Mouse (Mus musculus) monocyte, adult 2 months (primary cell): ENCODE data around the gene Zmat5.
A peak's percentile ranks its signal among the peaks of the same experiment; 100 is the strongest.

Experiments used
- DNase-seq, 2 experiments: peaks; one replicate each; pipeline ENCODE4 v3.0.0; 2022; ENCODE audit warnings: low spot score in 2 of 2, low read depth in 1 of 2

Zmat5 gene

DNA sequence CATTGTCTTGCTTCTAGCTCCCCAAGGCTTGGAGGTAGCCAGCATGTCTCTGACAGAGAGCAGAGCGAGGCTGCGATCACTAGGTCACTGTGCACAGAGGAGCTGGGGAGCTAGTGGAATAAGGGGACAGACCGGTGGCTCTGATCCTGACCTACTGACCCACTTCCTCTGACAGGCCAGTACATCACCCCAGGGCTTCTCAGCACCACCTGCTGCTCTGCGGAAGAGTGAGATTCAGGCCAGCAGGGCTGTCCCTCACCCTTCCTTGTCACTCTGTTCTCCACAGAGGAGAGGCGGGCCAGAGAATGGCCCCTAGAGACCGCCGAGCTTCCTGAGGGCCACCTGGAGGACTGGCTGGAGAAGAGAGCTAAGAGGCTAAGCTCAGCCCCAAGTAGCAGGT, 27.3 kb downstream of the Zmat5 start:
- DNase-seq, result no peak

DNA sequence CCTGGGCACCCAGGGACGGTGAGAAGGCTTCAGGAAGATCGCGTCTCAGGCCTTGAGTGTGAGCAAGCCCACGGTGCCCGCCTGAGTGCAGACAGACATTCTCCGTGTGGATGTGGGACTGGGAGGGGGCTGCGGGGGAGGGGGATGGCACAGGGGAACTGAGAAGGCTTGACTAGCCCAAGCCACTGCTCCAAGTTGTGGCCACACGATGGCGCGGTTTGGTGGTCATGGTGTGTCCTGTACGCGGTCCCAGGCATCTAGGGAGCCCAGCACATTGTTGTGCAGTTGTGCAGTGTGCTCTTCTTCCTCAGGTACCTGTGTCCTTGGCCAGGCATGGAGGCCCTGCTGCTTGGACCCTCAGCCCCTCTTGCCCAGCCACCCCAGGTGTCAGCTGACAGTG, 29.7 kb downstream of the Zmat5 start:
- DNase-seq, result no peak

DNA sequence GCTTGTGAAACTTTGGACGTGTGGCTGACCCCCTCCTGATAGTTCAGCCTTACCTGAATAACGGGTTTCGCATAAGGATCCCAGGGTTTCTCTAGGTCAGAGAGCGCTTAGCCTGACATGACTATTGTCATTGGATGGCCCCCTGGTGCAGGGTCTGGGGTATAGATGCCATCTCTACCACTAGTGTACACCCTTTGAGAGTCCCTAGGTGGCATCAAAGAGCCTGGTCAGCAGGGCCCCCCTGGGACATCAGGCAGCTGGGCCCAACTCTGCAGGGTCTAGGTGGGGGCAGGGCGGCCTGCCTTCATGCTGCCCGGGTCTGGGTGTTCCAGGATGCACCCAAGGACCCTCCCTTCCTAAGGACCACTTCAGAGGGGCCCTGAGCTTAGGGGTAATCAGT, 31.9 kb downstream of the Zmat5 start:
- no peak for DNase-seq

DNA sequence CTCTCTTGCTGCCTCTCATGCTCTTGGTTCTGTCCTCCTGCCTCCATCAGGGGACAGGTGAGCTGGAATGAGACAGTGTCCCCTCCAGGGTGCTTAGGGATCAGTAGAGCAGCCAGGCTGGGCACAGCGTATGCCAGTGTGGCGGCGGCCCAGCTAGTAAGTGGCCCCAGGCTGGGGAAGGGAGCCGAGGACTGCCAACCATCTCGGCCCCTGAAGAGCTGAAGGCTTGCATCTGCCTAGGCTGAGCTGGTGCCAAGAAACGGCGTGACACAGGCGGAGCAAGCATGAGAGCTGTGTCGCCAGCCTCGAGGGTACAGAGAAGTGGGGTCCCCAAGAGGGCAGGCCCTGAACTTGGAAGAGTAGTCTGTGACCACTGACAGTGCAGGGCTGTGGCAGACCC, 33.2 kb downstream of the Zmat5 start:
- DNase-seq, result no peak

DNA sequence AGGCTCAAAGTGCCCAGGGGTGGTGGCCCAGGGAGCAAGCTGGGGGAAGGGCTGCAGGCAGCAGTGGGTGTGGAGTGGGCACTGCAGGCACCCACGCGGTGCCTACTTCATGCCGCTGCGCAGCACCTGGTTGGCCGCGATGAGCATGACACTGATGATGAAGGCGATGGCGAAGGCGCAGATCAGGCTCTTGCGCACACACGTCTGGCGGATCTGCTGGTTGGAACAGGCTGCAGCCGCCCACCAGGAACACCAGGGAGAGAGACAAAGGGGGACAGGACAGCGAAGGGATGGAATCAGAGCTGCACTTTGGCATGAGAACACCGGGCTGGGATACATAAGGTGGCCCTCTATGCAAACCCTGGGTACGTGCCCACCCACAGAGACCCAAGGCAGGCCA, 34.2 kb downstream of the Zmat5 start:
- DNase-seq, result no peak

DNA sequence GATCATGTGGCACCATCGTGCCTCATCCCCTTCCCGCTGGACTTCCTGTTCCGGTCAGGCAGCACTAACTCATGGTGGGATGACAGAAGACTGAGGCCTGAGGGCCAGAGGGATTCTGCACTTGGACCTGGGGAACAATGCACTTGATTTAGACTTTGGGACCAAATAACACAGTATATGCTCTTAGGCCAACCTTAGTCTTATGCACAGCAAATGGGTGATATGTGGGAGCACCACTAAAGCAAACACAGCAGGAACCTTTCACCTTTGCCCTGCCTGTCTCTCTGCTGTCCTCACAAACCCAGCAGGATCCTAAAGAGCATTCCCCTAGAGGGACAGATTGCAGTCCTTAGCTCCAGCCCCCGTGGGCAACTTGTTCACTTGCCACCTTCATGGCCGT, 36.3 kb downstream of the Zmat5 start:
- DNase-seq, result no peak

DNA sequence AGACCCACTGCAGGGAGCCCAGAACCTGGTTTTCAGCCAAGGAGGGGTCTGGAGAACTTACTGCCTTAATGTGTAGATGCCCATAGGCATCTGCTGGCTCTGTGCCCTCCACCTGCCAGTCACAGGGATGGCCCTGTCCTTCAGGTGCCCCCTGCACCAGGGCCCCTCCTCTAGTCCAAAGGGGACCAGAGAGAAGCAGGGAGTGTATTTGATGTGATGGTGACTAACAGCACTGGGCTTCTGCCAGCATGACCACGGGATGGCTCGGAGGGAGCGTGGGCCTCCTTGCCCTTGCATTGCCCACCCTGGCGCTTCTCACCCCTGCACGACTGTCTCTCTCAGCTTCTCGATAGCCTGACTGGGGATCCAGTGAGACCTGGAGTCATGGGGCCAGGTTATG, 40.2 kb downstream of the Zmat5 start:
- no peak for DNase-seq

DNA sequence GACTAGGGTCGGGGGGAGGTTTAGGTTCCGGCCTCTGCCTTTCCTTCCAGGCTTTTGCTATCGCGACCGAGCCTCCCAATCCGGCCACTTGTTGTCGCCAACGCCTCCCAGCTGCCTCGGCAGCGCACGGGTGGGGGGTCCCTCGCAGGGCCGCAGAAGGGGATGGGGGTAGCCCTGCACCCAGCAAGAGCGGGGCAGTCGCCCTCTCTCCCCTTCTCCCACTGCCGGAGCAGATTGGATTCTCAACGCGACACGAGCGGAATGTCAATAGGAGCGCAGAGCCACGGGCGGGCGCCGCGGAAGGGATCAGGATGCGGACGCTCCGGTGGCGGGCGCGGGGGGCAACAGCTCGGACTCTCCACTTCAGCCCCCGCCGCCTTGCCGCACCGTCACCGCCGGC, 41.5 kb downstream of the Zmat5 start:
- DNase-seq, result no peak

DNA sequence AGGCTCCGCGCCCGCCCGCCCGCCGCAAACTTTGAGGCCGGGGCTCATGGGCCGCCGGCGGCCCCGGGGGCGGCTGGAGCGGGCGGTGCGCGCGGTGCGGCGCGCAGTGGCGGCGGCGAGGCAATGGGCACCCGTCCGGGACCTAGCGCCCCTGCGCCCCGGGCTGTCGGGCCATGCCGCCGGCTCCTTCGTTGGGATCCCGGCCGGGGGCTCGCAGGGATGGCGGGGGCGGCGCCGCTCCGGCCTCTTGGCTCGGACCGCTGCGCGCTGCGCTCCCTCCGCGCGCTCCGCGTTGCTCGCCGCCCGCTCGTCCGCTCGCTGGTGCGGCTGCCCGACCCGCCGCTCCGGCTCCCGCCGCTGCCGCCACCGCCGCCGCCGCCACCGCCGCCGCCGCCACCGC, 42.3 kb downstream of the Zmat5 start, which contains the start of gene Cabp7:
Cabp7 (minus strand) TSS at position 46 of the 400 bp plus-strand sequence.
- DNase-seq, result no peak

DNA sequence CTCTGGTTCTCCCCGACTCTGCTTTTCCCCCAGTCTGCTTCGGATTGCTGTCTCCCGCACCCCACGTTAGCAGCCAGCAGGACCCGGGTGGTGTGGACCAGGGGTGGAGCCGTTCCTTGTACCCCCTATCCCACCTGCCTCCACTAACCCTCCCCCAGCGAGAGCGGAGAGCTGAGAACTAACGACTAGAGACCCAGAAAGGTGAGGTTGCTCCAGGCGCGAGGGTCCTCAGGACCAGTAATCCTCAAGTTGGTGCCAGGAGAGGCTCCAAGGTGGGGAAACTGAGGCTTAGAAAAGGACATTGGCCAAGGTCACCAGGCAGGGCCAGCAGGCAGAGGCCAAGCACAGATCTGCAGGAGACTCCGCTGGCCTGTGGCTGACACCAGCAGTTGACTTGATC, 42.8 kb downstream of the Zmat5 start:
- DNase-seq, result no peak

DNA sequence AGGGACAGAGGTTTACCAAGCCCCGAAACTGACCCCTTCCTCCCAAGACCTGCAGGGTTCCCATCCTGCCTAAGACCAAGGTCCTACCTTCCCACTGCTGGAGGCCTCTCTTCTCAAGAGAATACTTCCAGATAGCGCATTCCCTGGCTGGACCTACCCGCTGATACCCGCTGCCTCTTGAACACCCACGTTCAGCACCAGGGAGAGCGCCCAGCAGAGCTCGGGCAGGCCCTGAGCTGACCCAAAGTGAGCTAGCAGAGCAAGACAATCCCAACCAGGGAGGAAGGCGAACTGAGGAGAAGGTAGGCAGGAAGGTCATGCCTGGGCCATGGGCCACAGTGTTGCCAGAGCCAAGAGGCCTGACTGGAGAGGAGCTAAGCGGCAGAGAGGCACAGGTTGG, 45.8 kb downstream of the Zmat5 start:
- DNase-seq, result no peak

DNA sequence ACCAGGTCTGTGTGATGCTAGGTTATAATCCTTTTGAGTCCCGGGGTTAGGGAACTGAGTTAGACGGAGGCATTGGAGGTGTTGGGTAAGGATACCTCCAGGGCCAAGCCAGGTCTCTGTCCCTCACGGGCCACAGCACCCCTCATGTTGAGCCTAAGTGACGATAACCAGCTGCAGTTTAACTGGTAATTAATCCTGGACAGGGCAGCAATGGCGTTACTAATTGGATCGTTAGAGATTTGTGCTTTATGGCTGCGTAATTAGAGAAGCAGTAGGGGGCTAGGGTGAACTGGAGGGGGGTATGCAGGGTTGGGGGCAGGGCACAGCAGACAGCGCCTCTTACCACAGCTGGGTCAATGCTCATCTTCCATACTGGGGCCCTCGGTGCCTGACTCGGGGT, 48.4 kb downstream of the Zmat5 start:
- DNase-seq, result no peak

DNA sequence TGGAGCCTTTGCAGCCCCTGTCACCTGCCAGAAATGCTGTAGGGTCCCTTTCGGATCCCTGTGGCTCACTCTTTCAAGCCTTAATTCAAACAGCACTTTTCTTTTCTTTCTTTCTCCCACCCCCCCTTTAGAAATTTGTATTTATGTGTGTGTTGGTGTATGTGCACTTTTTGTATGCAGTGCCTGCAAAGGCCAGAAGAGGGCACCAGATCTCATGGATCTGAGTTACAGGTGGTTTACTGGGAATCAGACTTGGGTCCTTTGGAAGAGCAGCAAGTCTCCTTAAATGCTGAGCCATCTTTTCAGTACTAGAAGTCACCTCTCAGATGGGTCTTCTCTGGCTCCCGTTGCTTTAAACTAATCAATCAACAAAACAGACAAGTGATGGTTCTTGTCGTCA, 49.6 kb downstream of the Zmat5 start:
- no peak for DNase-seq

DNA sequence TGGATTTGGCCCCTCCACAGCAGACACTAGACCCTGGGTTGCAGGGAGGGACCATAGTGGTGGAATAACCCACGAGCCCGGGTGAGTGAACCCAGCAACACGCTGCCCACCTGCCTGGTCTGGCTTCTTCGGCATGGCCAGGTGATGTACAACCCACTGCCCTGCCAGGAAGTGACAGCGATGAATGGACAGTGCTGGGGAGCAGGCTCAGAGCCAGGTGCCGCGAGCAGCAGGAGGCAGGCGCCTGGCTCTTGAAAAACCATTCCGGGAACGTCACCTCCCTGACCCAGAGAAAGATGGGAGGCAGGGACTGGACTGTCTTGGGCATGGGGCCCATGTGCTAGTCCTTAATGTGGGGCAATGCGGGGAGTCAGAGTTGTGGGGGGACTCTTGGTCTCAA, 50.4 kb downstream of the Zmat5 start:
- no peak for DNase-seq

DNA sequence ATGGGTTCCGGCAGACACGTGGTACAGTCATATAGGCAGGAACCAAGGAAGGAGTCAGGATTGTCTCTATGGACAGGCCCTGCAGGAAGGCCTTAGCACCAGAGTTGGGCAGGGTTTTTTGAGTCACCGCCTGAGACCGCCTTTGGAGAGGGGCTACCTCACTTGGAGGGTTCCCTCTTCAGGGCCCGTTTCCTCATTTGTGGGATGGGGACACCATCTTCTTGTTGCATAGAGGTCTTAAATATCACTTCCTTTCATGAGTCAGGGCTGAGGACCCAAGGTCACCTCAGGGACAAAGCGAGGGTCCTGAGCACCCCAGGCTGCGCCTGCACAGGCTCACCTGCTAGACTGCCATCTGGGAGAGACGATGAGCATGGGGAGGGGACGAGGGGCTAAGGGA, 52.0 kb downstream of the Zmat5 start:
- peak; percentile 6 to 39 for DNase-seq

DNA sequence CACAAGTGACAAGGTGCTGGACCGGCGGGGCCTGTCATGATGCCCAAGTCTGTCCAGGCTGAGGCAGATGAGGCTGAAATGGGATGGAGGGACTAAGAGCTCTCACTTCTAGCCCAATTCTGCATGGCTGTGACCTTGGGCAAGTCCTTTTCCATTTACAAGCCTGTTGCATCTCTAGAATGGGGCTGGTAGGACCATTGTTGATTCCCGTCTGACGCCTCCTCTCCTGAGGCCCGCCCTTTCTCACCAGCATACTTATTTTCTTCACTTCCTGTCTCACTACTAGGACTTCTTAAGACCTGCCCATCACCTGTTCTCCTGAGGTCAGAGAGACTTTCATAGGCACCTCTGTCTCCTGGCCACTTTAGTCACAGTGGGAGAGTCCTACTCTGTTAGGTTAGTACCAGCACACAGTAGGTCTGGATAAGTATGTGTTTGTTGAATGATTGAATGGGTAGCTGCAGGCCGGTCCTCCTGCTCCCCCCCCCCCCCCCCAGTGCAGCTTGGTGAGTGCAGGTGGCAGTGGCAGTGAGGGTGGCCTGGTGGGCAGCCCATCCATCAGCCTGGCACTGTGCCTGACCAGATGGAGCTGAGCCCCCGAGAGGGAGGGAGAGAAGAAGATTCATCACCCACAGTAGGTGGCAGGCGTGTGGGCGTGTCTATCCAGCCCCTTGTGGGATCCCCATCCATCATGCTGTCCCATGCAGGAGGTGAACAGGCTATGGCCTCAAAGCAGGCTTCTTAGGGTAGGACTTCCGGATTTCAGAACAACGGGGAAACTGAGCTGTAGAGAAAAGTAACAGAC, 52.7 kb downstream of the Zmat5 start:
- no peak for DNase-seq

DNA sequence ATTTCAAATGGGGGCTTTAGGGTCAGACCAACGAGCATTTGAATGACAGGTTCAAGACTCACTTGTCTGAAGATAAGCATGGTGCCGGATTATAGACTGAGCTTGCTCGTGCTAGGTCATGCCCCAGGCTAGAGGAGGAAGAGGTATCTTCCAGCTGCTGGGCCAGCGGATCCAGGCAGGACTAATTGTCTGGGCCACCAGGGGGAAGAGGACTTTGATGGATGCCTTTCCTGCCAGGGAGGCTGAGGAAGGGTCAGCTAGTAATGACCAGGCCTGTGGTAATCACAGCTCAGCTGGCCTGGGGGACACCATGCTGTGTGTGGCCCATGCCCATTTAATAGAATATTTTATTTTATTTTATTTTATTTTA, 53.3 kb downstream of the Zmat5 start:
- no peak for DNase-seq

DNA sequence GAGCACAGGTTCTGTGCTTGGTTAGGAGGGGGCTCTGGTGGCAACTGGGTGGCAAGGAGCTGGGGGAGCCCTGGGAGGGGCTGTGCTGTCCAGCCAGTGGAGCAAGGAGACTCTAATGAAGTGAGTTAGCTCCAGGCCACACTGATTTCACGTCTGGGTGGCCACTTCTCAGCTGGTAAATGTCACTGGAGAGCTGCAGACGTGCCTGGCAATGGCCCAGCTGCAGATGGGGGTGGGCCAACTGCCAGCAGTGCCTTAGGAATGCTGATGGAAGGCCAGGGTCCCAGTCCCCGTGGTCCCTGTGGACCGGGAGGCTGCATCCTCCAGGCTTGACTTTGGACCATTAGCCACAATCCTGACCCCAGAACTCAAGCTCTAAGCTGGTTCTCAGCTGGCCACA, 56.0 kb downstream of the Zmat5 start:
- DNase-seq, result no peak

DNA sequence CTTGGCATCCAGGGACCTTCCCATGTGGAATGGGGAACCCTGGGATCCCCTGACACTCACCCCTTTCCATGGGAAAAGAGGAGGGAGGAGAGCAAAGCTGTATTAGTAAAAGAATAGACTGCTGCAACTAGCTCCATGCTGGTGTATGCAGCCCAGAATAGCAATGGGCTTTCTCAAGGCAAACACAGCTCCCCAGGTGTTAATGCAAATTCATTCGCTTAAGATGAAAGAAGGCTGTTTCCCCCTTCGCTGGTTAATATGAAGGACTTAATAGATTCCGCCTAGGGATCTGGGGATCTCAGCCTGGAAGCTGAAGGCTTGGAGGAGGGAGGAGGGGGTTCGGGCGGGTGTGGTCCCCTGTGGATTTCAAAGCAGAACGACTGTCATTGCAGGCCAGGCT, 57.5 kb downstream of the Zmat5 start:
- DNase-seq, result no peak

DNA sequence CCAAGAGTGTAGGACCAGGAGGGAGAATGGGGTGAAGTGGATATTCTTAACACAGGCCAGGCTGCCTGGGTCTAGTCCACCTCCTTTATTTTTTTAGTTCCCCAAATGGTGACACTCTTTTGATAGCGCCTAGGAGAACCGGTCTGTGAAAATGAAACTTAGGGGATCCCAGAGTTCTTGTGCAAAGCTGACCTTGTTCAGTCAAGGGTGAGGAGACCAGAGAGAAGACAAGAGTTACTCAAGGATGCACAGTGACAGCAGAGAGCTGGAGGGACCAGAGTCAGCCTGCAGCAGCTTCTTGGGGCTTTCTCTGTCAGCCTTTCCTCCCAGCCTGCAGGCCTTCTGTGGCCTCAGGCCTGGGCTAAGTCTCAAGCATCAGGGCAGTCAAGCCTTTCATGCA, 58.0 kb downstream of the Zmat5 start:
- DNase-seq, result no peak

DNA sequence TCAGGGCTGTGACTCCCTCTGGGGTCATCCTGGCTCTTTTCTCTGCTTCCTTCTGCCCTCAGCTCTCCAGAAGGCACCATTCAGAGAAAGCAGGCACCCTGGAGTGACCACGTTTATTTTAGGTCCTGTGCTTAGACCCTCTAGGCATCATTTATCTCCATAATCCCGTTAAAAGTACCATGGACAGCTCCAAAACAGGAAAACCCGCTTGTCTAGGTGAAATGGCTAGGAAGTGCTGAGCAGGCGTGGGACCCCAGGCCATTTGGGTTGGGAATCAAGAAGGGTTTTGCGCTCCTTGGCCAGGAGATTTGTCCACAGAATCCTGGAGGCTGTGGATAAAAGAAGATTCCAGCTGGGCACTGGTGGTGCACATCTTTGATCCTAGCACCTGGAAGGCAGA, 59.2 kb downstream of the Zmat5 start:
- DNase-seq, result no peak

DNA sequence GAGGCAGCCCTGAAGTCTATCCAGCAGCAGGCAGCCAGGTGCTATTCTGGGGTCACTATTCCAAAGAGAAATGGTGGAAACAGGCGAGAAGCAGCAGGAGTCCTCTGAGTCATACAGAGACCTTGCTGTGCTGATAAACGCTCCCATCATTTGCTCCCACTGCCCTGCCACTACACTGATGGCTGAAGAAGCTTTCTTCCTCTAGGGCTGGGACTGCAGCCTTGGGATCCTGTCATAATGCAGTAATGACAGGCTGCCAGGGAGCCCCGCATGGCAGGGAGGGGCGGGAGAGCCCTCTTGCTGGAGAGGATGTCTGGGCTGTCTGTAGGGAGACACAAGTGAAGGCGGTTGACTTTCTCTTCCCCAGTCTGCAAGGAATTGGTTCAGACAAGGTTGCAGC, 60.0 kb downstream of the Zmat5 start:
- no peak for DNase-seq

DNA sequence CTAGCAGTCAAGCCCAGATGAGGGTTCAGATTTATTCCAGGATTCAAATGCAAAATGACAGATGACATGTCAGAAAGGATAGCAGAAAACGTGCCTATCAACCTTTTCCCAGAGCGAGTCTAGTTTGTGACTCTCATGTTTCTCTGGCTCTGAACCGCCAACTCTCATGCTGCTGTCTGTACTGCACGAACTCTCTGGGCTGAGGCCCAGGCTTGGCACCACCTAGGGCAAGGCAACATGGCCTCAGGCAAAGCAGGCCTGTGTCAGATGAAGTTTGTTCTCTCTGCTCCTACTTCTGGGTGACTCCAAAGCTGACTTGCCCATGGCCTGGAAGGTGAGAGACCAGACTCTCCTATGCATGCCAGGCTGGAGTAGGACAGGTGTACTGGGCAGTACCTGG, 63.9 kb downstream of the Zmat5 start:
- no peak for DNase-seq

DNA sequence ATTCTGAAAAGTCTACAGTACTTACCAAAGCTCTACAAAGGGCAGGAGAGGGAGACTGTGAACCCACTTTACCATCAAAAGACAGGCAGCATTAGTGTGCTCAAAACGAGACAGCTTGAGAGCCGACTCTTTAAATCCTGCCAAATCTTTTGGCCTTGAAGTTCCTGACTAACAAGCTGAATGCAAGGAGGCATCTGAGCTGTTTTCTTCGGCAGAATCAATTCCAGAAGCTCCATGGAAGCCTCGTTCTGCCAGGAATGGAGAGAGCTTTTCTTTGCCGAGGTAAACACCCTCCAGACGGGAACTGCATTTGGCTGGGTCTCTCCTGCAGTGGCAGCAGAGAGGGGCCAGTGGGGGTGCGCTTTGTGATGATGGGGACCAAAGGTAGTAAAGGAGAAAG, 64.8 kb downstream of the Zmat5 start:
- no peak for DNase-seq
